Mouse (Mus musculus) olfactory bulb, adult 2 months (tissue): ENCODE measurements at regions not wholly inside any gene's neighbourhood (a gene's known extent, or its start where the extent isn't known, plus 50 kb on each side); places are given as distances from the start of the nearest gene placed in this dataset.

Source experiments
- H3K27ac ChIP-seq: fragments of 200-500 bp; 2 replicates; pipeline ENCODE4 v1.5.1; 2012; ENCODE audit warnings: low read depth, low read length; ENCODE audit not compliant: insufficient read depth
- H3K4me1 ChIP-seq: fragments of 200-500 bp; 2 replicates; pipeline ENCODE4 v1.6.1; 2012; ENCODE audit warnings: low read length; ENCODE audit not compliant: control insufficient read depth, insufficient read depth
- H3K4me3 ChIP-seq: fragments of 200-500 bp; 2 replicates; pipeline ENCODE4 v1.5.1; 2012; ENCODE audit warnings: mild to moderate bottlenecking, low read depth, low read length, moderate library complexity; ENCODE audit not compliant: insufficient read depth
- CTCF ChIP-seq: fragments of 200-500 bp; IDR thresholded peaks from 2 replicates; pipeline ENCODE4 v1.5.1; 2012; ENCODE audit warnings: low read depth, mild to moderate bottlenecking, low read length, moderate library complexity; ENCODE audit not compliant: insufficient read depth
- POLR2A ChIP-seq: fragments of 200-500 bp; IDR thresholded peaks from 2 replicates; pipeline ENCODE4 v1.6.1; 2012; ENCODE audit warnings: mild to moderate bottlenecking, low read depth, low read length, moderate library complexity; ENCODE audit not compliant: insufficient read depth
- WGBS: fragments of 180-500 bp; shearing (Covaris S2); methylation state at CpG from one replicate; pipeline ENCODE4 v1.1.7; 2018; 5-methylcytosine and 5-hydroxymethylcytosine counted together

DNA sequence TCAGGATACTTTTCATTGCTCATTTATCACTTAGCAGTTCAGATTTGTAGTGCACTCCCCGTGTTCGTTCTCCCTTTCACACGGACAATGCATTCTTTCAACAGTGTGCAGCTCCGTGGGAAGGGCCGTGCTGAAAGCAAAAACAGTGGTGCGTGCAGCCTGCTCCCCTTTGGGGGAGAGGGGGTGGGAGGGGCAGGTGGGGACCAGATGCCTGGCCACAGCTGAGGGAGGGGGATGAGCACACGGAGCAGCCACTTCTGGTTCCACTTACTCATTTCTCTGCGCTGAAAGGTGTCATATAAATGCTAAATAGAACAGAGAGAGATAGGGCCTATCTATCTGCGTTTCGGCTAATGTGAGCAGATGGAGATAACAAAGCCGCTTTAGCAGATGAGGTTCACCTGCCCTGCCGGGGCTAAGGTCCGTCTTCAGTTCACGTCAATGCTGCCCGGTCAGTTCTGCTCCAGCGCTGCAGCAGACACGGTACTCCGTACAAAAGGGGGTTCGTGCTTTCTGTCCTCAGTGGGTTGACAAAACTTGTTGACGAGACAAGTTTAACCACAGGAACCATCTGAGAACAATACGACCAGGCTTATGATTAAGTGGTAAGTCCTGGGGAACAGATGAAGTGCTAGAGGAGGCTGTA is 245.9 kb downstream of the Gm10260 start:
- Histone ChIP-seq H3K4me3 (no peak overlapping the region), H3K4me1 (no peaks in the 10 kb centered on the region; the same call in 1 of the 2 replicates), H3K27ac (no peak overlapping the region)
- TF ChIP-seq CTCF (no peak), POLR2A (no peak)
- WGBS: 79% methylated on average over 21 of the region's 21 CpGs

DNA sequence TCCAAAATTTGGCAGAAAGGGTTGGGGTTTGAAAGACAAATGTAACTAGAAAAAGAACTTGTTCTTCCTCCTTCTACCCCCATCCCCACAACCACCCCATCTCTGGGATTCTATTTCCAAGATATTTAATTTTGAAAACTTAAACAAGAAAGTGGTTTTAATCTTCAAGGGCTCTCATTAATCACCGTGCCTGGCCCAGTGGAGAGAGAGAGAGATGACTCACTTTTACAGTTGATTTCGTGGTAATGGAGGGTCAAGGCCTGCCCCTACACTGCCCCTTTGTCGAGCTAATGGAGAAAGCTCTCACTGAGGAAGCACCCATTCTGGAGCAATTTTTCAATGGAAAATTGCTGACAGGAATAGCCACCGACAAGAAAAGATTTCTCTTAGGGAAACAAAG is 247.9 kb downstream of the Gm10260 start:
- no peaks in the 10 kb centered on the region; the same call in 1 of the 2 replicates for H3K4me1 ChIP-seq
- WGBS: 77% methylated on average over 4 of the region's 4 CpGs
- no peak overlapping the region for H3K27ac ChIP-seq
- no peak overlapping the region for H3K4me3 ChIP-seq
- TF ChIP-seq POLR2A (no peak), CTCF (no peak)

DNA sequence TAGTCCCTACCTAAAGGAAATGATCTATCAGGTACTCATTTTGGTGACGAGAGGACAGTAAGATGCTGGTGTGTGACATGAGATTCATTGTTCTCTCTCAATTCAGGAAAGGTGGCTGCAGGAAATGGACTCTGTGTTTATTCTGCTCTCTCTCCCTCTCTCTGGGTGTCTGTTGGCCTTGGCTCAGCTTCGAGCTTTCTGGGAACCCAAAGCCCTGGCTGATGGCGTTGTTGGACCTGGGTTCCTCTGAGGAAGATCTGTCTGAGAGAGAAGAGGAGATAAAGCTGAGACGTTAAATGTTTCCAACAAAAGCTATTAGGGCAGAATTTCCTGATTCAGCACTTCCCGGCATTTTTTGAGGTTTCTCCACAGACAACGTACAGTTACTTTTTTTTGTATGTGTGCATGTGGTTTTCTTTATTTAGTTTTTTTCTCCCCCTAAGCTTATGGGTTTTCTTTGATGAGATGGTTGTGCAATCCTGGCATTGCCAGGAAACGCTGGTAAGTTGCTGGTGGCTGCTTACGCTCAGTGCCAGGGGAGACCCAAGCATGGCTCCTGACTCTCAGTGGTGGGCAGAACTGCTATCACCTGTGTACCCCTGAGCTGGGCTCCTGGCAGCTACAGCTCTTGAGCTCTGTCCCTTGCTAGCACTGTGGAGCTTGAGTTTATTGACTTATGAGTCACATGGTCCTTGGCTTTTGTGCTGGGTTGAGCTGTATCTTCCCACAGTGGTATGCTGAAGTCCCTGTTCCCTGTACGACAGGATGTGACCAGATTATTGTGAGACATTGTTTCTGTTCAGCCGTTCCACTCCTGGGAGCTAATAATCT is 249.8 kb downstream of the Gm10260 start:
- H3K4me1 ChIP-seq: no peaks in the 10 kb centered on the region; the same call in 1 of the 2 replicates
- no peak overlapping the region for H3K4me3 ChIP-seq
- H3K27ac ChIP-seq: no peak overlapping the region
- 73% methylated on average over 10 of the region's 10 CpGs for WGBS
- no peak for TF ChIP-seq POLR2A

DNA sequence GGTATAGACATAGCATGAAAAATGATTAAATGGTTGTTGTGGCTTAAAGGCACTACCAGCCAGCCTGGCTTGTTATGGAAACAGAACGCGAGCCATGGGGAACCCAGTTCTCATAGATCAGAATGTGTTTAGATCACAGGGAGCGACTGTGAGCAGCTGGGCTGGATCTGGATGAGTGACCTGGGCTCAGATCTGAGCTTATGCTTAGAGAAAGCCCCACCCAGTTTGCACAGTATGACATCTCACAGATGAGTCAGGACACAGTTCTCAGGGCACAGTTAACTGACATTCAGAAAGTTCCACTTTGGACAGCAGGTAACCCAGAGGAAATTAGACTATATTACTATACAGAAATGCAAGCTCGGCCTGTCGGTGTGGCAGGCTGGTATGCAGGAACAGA is 255.5 kb downstream of the Gm10260 start:
- H3K4me3 ChIP-seq: no peak overlapping the region
- 96% methylated on average over 5 of the region's 5 CpGs for WGBS
- H3K4me1 ChIP-seq: no peaks in the 10 kb centered on the region
- H3K27ac ChIP-seq: no peak overlapping the region
- TF ChIP-seq CTCF: no peak
- TF ChIP-seq POLR2A: no peak

DNA sequence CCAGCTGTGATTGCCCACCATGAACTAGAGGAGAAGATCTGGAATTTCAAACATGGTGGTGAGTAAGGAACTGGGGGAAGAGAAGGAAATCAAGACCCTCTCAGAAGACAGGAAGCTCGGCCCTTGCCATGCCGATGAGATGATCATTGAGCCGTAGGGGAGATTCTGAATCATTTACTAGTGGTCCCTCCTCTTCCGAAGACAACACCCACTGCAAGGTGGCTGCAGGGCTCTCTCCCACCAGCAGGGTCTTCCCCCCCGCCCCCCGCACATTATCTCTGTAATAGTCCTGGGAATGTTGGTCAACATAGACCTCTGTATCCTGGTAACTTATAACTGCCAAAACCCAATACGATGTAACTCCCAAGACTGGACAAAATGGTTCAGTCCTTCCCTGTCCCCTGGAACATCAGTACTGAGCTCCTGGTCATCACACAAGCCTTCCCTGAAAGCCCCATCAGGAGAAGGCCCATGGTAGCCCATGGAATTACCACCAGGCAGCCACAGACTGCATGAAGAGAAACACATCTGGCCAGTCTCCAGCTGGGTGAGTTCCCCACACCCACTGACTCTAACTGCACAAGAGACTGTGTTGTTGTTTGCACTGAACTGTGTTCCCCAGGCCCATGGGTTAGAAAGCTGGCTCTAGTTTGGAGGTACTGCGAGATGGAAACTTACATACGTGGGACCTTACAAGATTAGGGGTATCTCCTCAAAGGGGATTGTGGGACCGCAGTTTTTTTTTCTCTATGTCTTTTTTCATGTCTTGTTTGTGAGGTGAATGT is 256.3 kb downstream of the Gm10260 start:
- WGBS: 96% methylated on average over 10 of the region's 10 CpGs
- Histone ChIP-seq H3K4me1 (no peaks in the 10 kb centered on the region), H3K4me3 (no peak overlapping the region), H3K27ac (no peak overlapping the region)
- TF ChIP-seq POLR2A (no peak), CTCF (no peak)

DNA sequence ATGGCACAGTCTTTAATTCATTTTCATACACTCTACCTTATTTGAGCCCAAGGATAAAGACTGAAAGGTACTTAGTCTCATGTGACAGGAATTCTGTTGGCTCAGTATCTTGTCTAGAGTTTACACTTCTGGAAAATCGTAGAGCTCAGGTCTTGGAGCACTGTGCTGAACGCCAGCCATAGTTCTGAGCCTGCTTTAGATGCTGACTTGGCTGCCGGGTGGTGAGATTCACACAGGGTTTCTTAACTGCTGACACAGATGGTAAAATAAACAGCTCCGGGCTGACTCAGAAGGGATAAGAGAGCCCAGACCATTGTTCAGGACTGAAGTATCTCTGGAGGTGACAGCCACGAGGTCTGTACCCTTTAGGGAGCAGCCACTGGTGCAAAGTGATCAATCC is 257.0 kb downstream of the Gm10260 start:
- 85% methylated on average over 5 of the region's 5 CpGs for WGBS
- H3K4me1 ChIP-seq: no peaks in the 10 kb centered on the region
- no peak for TF ChIP-seq CTCF
- no peak for TF ChIP-seq POLR2A
- H3K4me3 ChIP-seq: no peak overlapping the region
- H3K27ac ChIP-seq: no peak overlapping the region

DNA sequence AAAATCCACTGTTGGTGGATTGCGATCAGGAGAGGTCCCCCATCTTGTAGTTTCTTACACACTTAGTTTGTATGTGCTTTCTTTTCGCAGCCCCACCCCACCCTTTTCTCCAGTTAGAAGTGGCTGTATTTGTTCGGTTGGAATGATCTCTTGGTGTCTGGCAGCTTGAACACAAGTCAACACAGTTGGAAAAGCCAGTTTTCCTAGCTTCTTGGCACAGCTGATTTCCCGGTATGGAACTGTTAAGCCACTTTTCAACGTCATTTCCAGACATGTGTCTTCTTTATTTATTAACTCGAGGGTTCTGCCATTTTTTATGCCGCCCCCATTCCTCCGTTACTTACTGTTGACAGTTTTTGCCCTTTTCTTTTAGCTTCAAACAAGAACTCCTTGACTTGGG is 259.2 kb downstream of the Enc1 start:
- TF ChIP-seq CTCF (no peak), POLR2A (no peak)
- WGBS: 89% methylated on average over 8 of the region's 8 CpGs
- H3K27ac ChIP-seq: no peak overlapping the region
- H3K4me1 ChIP-seq: no peaks in the 10 kb centered on the region
- no peak overlapping the region for H3K4me3 ChIP-seq

DNA sequence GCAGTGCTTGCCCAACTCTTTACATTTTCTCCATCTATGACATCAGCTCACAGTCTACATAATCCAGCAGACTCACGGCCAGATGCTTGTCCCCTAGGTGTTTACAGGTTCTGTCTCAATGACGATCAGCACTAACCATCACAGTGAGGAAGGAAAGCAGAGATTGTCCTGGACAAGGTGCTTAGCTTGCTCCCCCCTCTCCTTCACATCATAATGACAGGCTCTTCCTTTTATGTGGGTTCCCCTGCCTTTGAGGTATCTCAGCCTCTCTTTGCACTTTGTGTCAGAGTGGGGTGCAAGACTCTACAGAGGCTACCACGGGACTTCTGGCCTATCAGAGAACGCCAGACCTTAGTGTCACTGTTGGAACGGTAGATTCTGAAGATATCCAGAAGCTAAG is 258.1 kb downstream of the Enc1 start:
- H3K4me1 ChIP-seq: no peaks in the 10 kb centered on the region
- no peak for TF ChIP-seq POLR2A
- TF ChIP-seq CTCF: no peak
- no peak overlapping the region for H3K27ac ChIP-seq
- no peak overlapping the region for H3K4me3 ChIP-seq
- WGBS: 93% methylated on average over 5 of the region's 5 CpGs

DNA sequence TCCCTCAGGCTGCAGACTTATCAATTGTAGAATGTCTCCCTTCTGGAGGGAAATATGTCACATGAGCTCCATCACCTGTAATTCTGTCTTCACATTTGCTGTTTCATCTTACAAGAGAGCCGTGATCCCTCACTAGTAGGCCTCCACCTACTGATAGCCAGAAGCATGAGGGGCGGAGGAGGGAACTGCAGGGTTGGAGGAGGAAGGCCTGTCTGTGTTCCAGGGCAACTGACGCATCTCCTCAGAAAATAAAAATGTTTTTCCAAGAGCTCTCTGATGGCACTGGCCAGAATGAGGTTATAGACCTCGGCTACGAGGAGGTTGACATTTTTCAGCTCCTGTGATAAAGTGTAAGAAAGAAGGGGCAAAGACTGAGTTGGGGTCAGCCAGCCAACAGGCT is 257.0 kb downstream of the Enc1 start:
- WGBS: 97% methylated on average over 5 of the region's 5 CpGs
- no peak overlapping the region for H3K27ac ChIP-seq

More for the DNA sequence above, 257.0 kb downstream of the Enc1 start:
- Histone ChIP-seq H3K4me3 (no peak overlapping the region), H3K4me1 (no peaks in the 10 kb centered on the region)
- TF ChIP-seq POLR2A (no peak), CTCF (no peak)
